Mouse (Mus musculus) right cerebral cortex, postnatal 14 days (tissue): ENCODE results near the gene Ift81.
"Not testable (repeated sequence)": the region's sequence is repeated elsewhere in the genome, so short reads cannot be mapped to it uniquely, and the experiment has no call there.

ENCODE experiments used
- DNase-seq: peaks from one replicate; pipeline ENCODE4 v3.0.0; 2022

Gene Ift81

DNA sequence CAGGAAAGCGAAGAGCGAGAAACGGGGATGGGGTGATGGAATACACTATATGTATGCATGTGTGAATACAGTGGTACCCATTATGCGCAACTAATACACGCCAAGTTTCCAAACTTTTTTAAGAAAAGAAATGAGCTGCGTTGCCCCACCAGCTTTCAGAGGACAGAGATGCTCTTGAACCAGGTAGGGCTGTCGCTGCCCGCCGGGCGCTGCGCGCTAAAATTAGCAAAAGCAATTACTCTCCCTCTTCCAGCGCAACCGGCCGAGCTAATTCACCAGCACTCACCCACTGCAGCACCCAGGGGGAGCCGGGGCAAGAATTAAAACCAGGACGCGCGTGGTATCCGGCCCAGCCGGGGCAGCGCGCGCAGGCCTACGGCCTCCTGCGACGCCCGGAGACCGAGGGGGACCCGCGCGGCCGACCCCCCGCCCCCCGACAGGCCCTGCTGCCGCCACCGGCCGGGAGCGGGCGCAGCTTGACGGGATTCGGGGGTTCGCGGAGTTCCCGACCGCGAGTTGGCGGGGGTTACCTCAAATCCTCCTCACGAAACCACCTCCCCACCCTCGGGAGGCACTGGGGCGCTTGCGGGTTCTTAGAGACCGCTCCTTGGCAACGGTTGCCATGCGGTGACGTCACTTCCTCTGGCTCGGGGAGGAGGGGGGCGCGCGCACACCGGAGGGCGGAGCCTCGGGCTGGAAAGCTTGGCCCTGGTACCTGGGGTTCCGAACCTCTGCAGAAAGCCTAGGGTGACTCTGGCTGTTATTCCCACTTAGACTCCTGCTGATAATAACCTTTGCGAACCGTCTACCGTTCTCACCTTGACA lies at the start of gene Ift81:
Gene Ift81 (minus strand): TSS at position 611 of the 825 bp plus-strand sequence.
- peak; percentile 99 for DNase-seq

GRCm38 (mm10) chr5:122662501-122662900 lies 48.2 kb upstream of the Ift81 start:
- DNase-seq, result no peak

DNA sequence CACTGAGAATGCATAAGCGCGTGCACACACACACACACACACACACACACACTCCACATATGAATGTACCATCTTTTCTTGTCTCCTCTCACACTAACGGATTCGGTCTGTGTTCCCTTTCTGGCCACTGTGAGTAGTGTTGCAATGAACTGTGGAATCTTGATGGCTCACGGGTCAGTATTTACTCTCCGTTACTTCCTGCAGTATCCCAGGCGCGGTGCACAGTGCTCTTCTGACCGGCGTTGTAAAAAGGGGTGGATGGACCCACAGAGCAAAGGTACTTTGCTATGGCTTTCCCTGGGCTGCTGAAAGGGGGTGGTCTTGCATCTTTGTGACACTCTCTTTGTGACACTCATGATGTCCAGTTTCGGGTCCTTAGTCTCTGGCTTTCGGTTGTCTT lies 42.5 kb upstream of the Ift81 start:
- DNase-seq, result no peak

DNA sequence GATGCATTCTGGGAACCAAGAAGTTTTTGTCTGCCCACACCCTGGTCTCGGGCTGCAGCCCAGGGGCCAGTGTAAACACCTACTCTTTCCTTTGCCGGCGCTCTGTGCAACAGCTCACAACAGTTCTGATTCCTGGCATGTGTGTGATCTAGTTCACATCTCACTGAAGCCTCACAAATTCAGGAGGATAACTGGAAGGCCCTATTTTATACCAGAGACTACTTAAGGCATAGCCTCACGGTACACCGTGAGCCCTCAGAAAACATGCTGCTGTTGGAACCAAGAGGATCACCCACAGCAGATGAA lies 39.9 kb upstream of the Ift81 start:
- no peak for DNase-seq

DNA sequence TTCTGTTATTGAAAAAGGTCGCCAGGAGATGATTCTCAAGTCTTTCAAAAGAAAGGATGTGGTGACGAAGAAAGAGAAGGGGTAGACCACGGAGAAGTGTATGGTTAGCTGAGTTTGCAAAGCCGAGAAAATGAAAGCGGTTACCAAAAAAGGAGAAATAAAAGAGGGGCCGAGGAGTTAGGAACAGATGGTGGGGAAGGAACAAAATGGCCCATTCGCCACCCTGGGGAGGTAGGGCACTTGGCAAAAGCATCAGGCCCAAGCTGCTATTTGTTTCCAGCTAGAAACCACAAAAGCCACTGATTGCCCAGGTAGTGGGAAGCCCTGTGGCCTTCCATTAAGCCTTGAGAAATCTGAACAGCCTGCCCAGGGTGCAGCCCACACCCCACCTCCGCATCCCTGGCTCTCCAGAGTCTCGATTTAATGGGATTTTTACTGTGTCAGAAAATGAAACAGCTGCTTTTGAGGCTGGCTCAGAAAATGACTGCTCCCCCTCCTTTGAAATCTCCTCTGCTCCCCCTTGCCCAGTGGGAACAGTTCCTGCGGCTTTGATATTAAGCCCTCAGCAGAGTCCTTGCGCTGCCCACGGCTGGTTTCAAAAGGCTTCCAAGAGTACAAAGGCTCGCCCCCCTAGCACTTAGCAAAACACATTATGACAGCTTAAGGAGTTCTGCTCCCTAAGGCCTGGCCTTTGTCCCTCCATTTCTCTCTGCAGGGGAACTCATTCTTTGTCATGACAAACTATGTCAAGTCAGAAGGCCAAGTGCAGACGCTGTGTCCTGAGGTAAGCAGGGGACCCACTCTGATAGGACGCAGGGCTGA lies 39.3 kb upstream of the Ift81 start:
- DNase-seq, result no peak

- DNase-seq, result peak; percentile 35
Observed at GRCm38 (mm10) chr5:122653112-122653445, 38.8 kb upstream of the Ift81 start.

DNA sequence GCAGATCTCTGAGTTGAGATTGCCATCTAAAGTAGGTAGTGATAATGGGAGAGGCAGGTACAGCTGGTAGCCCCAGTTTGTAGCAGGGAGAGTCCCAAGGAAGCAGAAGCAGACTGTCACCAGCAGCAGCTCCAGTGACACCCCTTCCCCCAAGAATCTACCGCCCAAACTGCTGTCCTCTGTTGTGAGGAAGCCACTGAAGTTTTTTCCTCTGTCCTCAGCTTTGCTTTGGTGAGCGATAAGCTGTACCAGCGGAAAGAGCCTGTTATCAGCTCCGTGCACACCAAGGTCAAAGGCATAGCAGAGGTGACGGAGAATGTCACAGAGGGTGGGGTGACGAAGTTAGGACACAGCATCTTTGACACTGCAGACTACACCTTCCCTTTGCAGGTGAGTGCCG lies 38.2 kb upstream of the Ift81 start:
- no peak for DNase-seq

- DNase-seq, result no peak
Observed at GRCm38 (mm10) chr5:122650100-122650499, 35.8 kb upstream of the Ift81 start.

- peak; percentile 48 for DNase-seq
Observed at GRCm38 (mm10) chr5:122649264-122649663, 34.9 kb upstream of the Ift81 start.

GRCm38 (mm10) chr5:122647952-122648374 lies 33.6 kb upstream of the Ift81 start:
- DNase-seq, result not testable (repeated sequence)

- DNase-seq, result no peak
Observed at GRCm38 (mm10) chr5:122647256-122647924, 33.1 kb upstream of the Ift81 start.

- DNase-seq, result no peak
Observed at GRCm38 (mm10) chr5:122646050-122646449, 31.7 kb upstream of the Ift81 start.

- no peak for DNase-seq
Observed at GRCm38 (mm10) chr5:122645290-122645689, 31.0 kb upstream of the Ift81 start.

DNA sequence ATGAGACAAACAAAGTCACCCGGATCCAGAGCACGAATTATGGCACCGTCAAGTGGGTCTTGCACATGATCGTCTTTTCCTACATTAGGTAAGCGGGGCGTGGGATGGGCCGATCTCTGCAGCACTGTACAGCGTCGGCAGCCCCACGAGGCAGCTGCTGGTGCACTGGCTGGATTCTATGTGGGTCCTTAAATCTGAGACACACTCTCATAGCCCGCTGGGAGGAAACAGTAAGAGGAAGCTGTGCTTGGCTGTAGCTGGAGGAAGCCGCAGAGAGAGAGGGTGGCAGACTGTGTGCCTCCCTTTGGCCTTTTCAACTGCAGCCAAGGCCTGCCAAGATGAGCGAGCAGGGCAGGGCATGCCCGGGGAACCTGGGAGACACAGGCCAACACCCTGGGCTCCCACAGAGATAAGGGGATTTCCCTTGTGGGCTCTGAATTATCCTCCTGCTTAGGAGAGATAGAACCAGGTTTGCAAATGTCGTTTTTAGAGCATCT lies 29.8 kb upstream of the Ift81 start:
- DNase-seq, result no peak

- DNase-seq, result peak; percentile 63
Observed at GRCm38 (mm10) chr5:122643701-122644100, 29.4 kb upstream of the Ift81 start, which contains the start of gene P2rx7. Gene P2rx7, plus strand, starts transcription at chr5:122643911.

- no peak for DNase-seq
Observed at GRCm38 (mm10) chr5:122639986-122640385, 25.7 kb upstream of the Ift81 start.

DNA sequence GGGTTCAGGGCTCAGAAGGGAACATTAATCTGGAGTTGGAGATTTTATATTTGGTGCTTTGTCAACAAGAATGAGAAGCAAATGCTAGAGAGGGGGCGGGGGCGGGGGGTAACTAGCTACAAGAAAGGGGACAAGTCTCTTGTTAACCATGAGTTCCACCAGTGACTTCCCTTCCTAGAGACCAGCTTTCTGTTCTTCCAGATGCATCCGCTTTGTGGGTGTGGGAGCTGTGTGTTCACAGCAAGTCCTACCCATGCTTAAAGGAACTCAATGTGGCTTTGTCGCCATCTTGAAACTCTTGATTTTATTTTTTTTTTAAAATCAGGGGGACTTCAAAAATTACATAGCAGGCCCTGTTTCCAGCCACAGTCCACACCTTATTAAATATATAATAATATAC lies 25.2 kb upstream of the Ift81 start:
- no peak for DNase-seq

GRCm38 (mm10) chr5:122638296-122638695 lies 24.0 kb upstream of the Ift81 start:
- no peak for DNase-seq

- no peak for DNase-seq
Observed at GRCm38 (mm10) chr5:122636958-122637357, 22.6 kb upstream of the Ift81 start.

GRCm38 (mm10) chr5:122636308-122636707 lies 22.0 kb upstream of the Ift81 start:
- DNase-seq, result no peak

DNA sequence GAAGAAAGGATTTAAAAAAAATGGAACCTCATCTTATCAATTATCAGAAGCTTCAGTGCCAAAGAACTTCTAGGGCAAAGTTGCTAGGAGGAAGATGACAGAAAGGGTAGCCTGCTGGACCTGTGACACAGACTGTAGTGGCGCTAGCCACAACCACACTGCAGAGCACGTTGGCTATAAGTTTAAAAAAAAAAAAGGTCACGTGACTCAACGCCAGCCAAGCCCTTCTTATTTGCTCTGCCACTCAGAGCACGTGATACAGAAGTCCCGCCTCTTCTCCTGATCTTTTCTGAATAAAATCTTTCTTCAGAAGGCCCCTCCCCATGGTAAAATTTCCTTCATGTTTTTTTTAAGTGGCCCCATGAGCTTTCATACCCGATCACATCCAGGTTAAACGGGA lies 20.9 kb upstream of the Ift81 start:
- DNase-seq, result no peak

GRCm38 (mm10) chr5:122627243-122627642 lies 12.9 kb upstream of the Ift81 start:
- DNase-seq, result peak; percentile 95

DNA sequence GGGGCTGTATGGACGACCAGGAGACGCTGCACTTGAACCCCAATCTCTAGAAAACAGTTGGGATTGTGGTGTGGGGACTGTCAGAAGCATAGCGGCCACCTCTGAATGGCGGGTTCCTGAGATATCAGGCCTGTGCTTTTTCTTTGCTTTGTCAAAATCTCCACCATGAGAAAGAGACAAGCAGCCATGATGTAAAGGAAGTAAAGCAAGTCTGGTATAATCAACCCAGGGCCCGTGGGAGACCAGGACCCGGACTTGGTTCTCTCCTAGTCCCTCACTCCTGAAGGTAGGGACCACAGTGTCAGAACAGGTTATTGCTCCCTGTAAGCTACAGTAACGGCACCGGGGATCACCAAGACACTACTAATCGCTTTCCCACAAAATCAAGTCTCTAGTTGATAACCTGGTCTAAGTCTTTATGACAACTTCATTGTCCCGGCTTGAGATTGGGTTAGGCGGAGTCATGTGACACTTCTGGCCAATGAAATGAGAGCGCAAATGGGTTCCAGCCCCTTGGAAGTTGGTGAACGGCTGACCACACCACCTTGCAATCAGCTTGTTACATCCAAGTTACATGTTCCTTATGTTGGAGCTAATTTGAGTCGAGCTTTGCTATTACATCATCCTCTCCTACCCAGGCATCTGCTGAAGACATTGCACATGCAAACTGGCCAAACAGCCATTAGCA lies 11.4 kb upstream of the Ift81 start:
- no peak for DNase-seq
